Mouse (Mus musculus): ENCODE results near the gene Wsb2.
"Not testable (repeated sequence)": the region's sequence is repeated elsewhere in the genome, so short reads cannot be mapped to it uniquely, and the experiment has no call there.

Wsb2 gene

DNA sequence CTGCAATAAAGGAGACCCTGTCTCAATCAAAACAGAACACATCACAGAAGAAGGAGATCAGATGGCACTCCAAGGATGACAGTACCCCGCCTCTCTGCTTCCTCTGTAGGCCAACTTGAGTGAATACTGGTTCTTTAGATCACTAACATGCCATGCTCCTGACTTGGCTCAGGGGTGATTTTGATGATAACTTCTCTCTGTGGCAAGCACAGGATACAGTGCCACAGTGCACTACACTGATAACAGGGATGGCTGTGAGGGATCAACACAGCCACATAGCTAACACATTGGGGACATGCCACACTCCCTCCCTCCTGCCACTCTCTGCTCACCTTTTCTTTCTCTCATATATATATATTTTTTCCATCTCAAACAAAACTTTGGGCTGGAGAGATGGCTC is 33.8 kb downstream of the Wsb2 start:
- DNase-seq (ENCODE audit: low spot score), result no peak

DNA sequence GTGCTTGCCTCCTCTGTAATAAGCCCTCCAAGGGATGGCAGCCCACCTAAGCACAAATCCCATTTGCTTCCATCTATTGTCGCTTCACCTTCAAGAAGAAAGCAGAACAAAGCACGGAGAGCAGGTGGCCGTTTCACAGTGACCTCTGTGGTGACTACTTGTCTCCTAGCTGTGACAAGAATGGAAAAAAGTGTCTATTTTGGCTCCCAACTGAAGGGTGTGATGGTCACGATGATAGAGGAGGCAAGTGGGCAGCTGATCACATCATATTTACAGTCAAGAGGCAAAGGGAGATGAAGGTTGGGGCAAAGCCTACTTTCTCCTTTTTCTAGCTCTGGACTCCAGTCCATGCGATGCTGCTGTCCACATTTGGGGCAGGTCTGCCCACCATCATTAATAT is 38.7 kb downstream of the Wsb2 start:
- no peak for DNase-seq (ENCODE audit: low spot score)

DNA sequence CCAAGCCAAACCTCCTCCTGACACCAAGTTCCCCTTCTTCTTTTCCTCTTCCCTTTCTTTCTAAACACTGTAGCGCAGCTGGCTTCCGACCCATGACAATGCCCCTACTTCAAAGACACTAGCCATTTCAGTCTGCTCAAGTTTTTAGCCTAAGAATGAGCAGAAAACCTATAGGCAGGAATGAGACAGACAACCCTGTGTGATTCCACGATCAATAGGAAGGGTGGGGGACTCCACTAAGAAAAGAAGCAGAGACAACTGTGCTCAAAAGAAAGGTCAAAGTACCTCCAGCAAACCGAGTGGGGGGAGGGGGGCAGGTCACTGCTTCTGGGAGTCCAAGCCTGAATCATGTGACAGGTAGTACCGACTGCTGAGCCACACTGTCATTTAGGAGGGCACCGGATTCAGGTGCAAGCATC is 39.5 kb downstream of the Wsb2 start:
- no peak for DNase-seq (ENCODE audit: low spot score)

DNA sequence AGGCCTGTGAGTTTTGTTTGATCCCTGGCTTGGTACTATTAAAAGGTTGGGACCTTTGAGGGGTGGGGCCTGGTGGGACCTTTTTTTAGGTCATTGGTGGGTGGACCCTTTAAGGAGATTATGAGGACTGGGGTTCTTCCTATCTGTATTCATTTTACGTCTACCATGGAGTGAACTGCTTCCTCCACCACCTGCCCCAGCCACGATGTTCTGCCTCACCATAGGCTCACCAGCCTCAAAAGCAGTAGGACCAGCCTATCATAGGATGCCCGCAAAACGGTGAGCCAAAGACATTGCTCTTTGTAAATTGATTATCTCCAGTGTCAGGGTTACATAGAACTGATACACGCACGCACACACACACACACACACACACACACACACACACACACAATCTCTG is 40.3 kb downstream of the Wsb2 start:
- DNase-seq (ENCODE audit: low spot score), result no peak

DNA sequence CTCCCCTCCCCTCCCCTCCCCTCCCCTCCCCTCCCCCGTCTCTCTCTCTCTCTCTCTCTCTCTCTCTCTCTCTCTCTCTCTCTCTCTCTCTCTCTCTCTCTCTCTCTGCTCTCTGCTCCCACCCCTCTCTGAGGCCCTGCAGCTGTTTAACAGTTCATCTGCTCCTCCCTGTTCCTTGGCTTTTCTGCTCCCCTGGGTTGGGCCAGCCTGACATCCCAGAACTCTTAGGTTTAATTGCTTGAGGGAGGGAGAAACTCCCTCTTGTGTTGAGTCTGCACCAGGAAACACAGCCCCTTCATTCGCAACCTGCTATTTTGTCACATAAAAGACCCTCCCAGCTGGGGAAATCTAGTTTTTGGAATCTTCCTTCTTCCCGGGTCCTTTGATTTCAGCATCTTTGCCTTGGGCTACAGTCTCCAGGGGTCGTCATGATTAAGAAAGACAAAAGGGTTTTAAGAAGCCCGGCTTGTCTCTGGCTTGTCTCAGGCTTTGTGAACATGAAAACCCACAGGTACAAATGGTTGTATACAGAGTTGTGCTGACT is 41.0 kb downstream of the Wsb2 start:
- no peak for DNase-seq (ENCODE audit: low spot score)

DNA sequence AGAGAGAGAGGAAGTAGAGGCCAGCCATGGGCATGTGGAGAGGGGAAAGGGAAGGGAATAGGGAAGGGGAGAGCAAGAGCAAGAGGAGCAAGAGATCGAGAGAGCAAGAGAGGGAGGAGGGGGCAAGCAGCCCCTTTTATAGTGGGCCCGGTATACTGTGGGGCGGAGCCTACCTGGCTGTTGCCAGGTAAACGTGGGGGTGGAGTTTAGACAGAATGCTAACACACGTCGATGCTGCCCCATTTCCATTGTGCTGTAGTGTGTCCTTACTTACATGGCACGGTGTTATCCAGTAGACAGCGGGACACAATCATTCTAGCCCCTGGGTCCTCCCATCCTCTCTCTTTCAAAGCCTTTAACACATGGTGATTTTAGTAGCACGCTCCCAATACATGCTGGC is 42.2 kb downstream of the Wsb2 start:
- no peak for DNase-seq (ENCODE audit: low spot score)

DNA sequence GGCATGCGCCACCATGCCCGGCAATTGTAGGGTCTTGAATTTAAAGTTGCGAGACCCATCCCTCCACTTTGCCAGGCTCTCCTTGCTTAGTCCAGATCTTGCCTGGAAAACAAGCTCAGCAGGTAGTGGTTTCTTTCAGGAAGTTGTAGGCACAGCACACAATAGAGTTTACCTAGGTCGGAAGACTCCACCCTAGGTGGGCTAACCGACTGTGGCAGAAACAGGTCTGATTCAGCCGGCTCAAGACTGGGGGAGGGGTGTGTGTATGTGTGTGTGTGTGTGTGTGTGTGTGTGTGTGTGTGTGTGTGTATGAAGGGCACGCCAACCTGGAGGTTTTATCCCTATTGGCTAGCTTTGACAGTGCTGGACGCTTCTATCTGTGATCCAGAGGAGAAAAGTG is 46.5 kb downstream of the Wsb2 start:
- DNase-seq (ENCODE audit: low spot score), result no peak

DNA sequence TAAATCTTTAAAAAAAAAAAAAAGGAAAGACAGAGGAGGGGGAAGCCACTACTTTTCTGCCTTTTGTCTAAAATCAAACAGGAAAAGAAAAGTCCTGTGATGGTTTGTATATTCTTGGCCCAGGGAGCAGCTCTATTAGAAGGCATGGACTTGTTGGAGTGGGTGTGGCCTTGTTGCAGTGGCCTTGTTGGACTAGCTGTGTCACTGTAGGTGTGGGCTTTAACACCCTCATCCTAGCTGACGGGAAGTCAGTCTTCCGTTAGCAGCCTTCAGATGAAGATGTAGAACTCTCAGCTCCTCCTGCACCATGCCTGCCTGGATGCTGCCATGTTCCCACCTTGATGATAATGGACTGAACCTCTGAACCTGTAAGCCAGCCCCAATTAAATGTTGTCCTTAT is 47.6 kb downstream of the Wsb2 start:
- not testable (repeated sequence) for DNase-seq (ENCODE audit: low spot score)

DNA sequence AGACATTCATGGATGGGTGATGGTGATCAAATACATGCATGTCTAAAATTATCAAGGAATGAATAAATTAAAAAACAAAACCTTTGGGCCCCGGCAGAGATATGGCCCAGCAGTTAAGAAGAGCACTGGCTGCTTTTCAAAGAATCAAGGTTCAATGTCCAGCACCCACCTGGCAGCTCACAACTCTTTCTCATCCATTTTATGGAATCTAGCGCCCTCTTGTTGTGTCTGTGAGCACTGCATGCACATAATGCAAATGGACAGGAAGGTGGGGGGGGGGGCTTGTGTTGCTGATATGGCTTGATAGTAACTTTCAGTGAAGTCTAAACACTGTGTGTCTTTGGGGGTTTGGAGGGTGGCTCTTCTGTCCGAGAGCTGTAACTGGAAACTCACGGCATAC is 51.1 kb downstream of the Wsb2 start:
- peak; percentile 11 for DNase-seq (ENCODE audit: low spot score)

DNA sequence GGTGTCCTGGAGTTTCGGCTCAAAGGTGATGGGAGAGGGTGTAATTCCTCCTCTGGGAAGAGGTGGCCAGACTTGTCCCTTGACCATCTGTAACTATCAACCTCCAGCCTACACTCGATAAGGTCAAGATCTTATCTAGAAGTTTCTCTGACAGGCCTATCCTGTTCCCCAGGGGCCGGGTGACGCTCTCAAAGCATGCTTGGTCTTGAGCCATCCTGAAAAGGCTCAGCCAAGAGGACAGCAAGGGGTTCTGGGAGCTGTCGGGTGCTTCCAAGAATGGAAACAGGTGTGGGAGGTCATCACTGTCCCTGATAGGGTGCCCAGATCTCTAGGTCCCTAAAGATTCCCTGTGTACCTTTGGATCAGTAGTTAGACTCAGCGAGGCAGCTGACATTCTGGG is 52.3 kb downstream of the Wsb2 start:
- DNase-seq (ENCODE audit: low spot score), result no peak

DNA sequence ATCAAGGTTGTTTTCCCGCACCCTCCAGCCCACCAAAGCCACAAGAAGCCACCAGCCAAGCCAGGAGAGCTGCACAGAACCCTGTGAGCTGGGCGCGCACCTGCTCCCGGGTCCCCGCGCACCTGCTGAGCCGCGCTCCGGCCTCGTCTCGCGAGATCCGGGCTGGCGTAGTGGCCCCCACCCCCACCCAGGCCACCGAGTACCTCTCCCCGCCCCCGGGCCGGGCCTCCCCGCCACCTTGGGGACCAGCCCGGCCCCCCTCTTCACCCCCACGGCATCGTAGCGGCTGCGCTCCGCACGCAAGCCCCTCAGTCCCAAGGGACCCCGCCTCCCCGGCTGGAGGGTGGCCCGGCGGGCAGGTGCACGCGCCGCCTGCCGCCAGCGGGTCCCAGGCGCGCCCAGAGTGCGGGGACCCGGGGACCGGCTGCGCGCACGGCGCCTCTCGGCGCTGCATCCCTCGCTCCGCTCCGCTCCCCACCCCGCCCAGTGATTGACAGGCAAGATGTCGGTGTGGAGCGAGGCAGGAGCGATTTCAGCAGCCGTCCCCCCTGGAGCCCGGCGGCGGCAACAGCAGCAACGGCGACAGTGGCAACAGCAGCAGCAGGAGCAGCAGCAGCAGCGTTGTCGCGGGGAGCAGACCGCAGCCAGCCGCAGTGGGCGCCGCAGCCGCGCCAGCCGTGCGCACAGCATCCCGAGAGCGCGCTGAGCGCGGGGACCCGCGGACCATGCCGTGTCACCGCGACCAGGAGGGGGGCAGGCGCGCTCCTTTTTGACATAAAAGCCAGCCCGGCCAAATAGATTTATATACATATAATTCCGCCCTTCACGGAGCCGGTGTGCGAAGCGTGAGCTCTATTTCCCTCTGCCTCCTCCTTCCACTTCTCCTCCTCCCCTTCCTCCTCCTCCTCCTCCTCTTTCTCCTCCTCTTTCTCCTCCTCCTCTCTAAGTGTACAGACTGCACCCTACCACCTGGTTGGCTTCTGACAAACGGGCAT is 56.7 kb downstream of the Wsb2 start, which contains the start of gene Ksr2:
Gene Ksr2 (plus strand): TSS at position 494 of the 995 bp plus-strand sequence.
- peak; percentile 22 for DNase-seq (ENCODE audit: low spot score)

DNA sequence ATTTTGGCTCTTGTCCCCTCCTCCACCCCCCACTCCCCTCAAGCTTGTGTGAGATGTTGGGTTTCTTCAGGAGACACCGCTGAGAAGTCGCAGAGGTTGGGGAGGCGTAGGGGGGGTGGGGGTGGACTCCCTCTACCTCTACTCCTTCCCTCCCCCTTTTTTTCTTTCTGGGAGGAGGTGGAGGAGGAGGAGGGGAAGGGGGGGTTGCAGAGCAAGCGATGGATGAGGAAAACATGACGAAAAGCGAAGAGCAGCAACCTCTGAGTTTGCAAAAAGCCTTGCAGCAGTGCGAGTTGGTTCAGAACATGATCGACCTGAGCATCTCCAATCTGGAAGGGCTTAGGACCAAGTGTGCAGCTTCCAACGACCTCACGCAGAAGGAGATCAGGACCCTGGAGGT is 57.5 kb downstream of the Wsb2 start:
- no peak for DNase-seq (ENCODE audit: low spot score)

DNA sequence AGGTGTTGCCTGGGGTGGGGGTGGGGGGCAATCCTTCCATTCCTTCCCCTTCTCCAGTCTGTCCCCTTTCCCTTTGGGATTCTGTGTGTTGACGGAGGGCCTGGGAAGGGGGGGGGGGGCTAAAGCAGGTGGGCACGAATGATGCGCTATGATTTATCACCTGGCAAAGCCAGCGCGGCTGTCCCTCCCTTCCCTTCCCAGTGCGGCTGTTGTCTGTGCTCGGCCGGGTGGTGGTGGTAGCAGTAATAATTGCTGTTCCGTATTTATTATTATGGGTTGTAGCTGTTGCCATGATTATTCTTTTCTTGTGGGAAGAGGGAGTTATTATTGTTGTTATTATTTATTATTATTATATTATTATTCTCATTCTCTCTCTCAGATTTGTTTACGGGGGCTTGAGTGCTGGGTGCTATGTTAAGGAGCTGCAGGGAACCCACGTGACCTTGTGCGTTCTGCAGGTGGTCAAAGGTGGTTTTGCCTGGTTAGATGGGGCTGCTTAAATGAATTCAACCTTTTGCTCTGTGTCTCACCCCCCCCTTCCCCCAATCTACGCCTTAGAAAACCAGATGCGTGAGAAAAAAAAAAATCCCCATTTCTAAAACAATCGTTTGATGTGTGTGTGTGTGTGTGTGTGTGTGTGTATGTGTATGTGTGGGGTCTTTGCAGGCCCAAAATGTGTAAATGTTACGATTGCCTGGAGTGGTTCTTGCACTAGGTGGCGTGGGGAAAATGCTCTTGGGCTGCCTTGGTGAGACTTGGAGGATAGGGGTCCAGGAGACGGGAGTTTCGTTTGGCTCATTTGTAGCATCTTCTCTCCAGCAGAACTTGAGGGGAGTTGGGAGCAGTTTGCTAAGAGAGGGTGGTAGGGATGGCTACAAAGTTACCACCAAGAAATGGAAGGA is 58.2 kb downstream of the Wsb2 start:
- no peak for DNase-seq (ENCODE audit: low spot score)

DNA sequence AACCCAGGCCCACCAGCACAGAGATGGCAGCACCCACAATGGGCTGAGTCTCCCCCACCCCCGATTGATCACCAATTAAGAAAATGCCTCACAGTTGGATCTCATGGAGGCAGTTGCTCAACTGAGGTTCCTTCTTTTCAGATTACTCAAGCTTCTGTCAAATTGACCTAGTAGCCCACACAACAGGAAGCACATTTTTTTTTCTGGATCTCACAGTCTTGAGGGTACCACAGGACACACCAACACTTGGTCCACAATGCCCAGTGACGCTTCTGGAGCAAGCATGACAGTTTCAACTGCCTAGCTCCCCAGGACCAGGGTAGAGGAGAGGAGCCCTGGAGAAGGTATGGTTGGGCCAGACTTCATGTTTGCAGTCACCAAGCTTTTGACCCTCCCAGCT is 60.3 kb downstream of the Wsb2 start:
- no peak for DNase-seq (ENCODE audit: low spot score)
